Mouse (Mus musculus): ENCODE measurements around the gene Gm12216.

GRCm38 (mm10) chr11:53804569-53805344, 54.3 kb downstream of the Gm12216 start:
- TF ChIP-seq POLR2A (IDR thresholded peaks at IDR 0.05; ENCODE audit: extremely low read depth, insufficient read depth, low read length) = no peak
- TF ChIP-seq CTCF (IDR thresholded peaks at IDR 0.05; ENCODE audit: low read depth, low read length) = no peak

Measured in liver, adult 2 months (tissue).